Mouse (Mus musculus): ENCODE results near the gene A1cf.

GRCm38 (mm10) chr19:31868971-31869370, 407 bp downstream of the A1cf start:
- TF ChIP-seq MAX (IDR thresholded peaks at IDR 0.05; ENCODE audit: low read depth) (no peak), POLR2A (IDR thresholded peaks at IDR 0.05; ENCODE audit: insufficient read length, low read depth) (no peak), USF1 (IDR thresholded peaks at IDR 0.05; ENCODE audit: low read depth) (no peak), E2F4 (IDR thresholded peaks at IDR 0.05; ENCODE audit: insufficient read depth) (no peak), POLR2AphosphoS2 (IDR thresholded peaks at IDR 0.05; ENCODE audit: insufficient read length, low read depth) (no peak), MYOD1 (IDR thresholded peaks at IDR 0.05; ENCODE audit: control insufficient read depth in 1 of 3, insufficient read length in 2 of 3, low read depth in 2 of 3) (no peak), MYOG (IDR thresholded peaks at IDR 0.05; ENCODE audit: control insufficient read depth in 1 of 3, insufficient read depth in 1 of 3, insufficient read length in 2 of 3, low read depth in 2 of 3) (no peak)
